Mouse (Mus musculus): ENCODE results near the gene Cdk17. TPM values are rescaled to one million over a fixed set of nuclear protein-coding genes. Genes with fewer than 3 reads are reported as not detected.

Cdk17 gene
- polyA plus RNA-seq, 1 experiment from 2014 or later = 19.2 TPM

- WGBS = 13% methylated on average over 11 of the region's 11 CpGs
- Histone ChIP-seq H3K36me3 (no peaks in the 10 kb centered on the region), H3K4me3 (peak overlapping the region; percentile 96), H3K27me3 (no peaks in the 10 kb centered on the region), H3K27ac (peak overlapping the region; percentile 99; the same call in 1 of the 2 replicates), H3K4me1 (peaks cover 39% of the 10 kb centered on the region), H3K4me2 (peak overlapping the region; percentile 69), H3K9me3 (no peaks in the 10 kb centered on the region), H3K9ac (peak overlapping the region; percentile 97)
- ATAC-seq (ENCODE audit: insufficient number of reproducible peaks, insufficient read depth, low FRiP score, low TSS enrichment, low read depth) = no peak
Observed at GRCm38 (mm10) chr10:93162276-93162971, 1.7 kb downstream of the Cdk17 start.

- no peaks in the 10 kb centered on the region for H3K9me3 ChIP-seq
- H3K36me3 ChIP-seq = no peaks in the 10 kb centered on the region
- H3K27me3 ChIP-seq = no peaks in the 10 kb centered on the region
- no peak for ATAC-seq (ENCODE audit: insufficient number of reproducible peaks, insufficient read depth, low FRiP score, low TSS enrichment, low read depth)
- no peak overlapping the region for H3K27ac ChIP-seq
- H3K9ac ChIP-seq = no peak overlapping the region
- H3K4me2 ChIP-seq = peak overlapping the region; percentile 69
- WGBS = 63% methylated on average over 7 of the region's 7 CpGs
- peaks cover 39% of the 10 kb centered on the region for H3K4me1 ChIP-seq
- H3K4me3 ChIP-seq = peak overlapping the region; percentile 96; the same call in 1 of the 2 replicates
Observed at GRCm38 (mm10) chr10:93162972-93163660, 2.4 kb downstream of the Cdk17 start.

- no peak overlapping the region for H3K4me3 ChIP-seq
- H3K4me1 ChIP-seq = peaks cover 39% of the 10 kb centered on the region
- 65% methylated on average over 6 of the region's 6 CpGs for WGBS
- ATAC-seq (ENCODE audit: insufficient number of reproducible peaks, insufficient read depth, low FRiP score, low TSS enrichment, low read depth) = no peak
- H3K9me3 ChIP-seq = no peaks in the 10 kb centered on the region
- no peak overlapping the region for H3K27ac ChIP-seq
- H3K9ac ChIP-seq = no peak overlapping the region
- H3K27me3 ChIP-seq = no peaks in the 10 kb centered on the region
- H3K4me2 ChIP-seq = no peak overlapping the region
- H3K36me3 ChIP-seq = no peaks in the 10 kb centered on the region
Observed at GRCm38 (mm10) chr10:93163711-93164488, 3.2 kb downstream of the Cdk17 start.

- 17% methylated on average over 14 of the region's 14 CpGs for WGBS
- H3K4me2 ChIP-seq = peak overlapping the region; percentile 34
- 0 out of 2 replicates have a peak overlapping the region, but pooled peaks have one; percentile 21 for H3K9ac ChIP-seq
- H3K27me3 ChIP-seq = no peaks in the 10 kb centered on the region
- H3K36me3 ChIP-seq = no peaks in the 10 kb centered on the region
- H3K9me3 ChIP-seq = no peaks in the 10 kb centered on the region
- peaks cover 33% of the 10 kb centered on the region for H3K4me1 ChIP-seq
- H3K27ac ChIP-seq = peak overlapping the region; percentile 69
- ATAC-seq (ENCODE audit: insufficient number of reproducible peaks, insufficient read depth, low FRiP score, low TSS enrichment, low read depth) = no peak
- no peak overlapping the region for H3K4me3 ChIP-seq
Observed at GRCm38 (mm10) chr10:93165416-93166381, 5.0 kb downstream of the Cdk17 start.

GRCm38 (mm10) chr10:93166382-93166769, 5.7 kb downstream of the Cdk17 start:
- peaks cover 37% of the 10 kb centered on the region for H3K4me1 ChIP-seq

GRCm38 (mm10) chr10:93167311-93167710, 6.6 kb downstream of the Cdk17 start:
- no peak overlapping the region for H3K27ac ChIP-seq
- H3K4me1 ChIP-seq = peaks cover 32% of the 10 kb centered on the region
- no peaks in the 10 kb centered on the region for H3K36me3 ChIP-seq
- H3K4me3 ChIP-seq = no peak overlapping the region
- ATAC-seq (ENCODE audit: insufficient number of reproducible peaks, insufficient read depth, low FRiP score, low TSS enrichment, low read depth) = no peak
- H3K9ac ChIP-seq = no peak overlapping the region
- no peaks in the 10 kb centered on the region for H3K9me3 ChIP-seq
- 78% methylated on average over 6 of the region's 6 CpGs for WGBS
- no peak overlapping the region for H3K4me2 ChIP-seq
- no peaks in the 10 kb centered on the region for H3K27me3 ChIP-seq

More at GRCm38 (mm10) chr10:93166382-93166769, 5.7 kb downstream of the Cdk17 start:
- H3K27me3 ChIP-seq = no peaks in the 10 kb centered on the region
- H3K9me3 ChIP-seq = no peaks in the 10 kb centered on the region
- H3K36me3 ChIP-seq = no peaks in the 10 kb centered on the region
- H3K4me3 ChIP-seq = no peak overlapping the region
- peak overlapping the region; percentile 69 for H3K27ac ChIP-seq
- ATAC-seq (ENCODE audit: insufficient number of reproducible peaks, insufficient read depth, low FRiP score, low TSS enrichment, low read depth) = no peak
- H3K4me2 ChIP-seq = peak overlapping the region; percentile 34
- H3K9ac ChIP-seq = 0 out of 2 replicates have a peak overlapping the region, but pooled peaks have one; percentile 21
- WGBS = 12% methylated on average over 5 of the region's 5 CpGs

DNA sequence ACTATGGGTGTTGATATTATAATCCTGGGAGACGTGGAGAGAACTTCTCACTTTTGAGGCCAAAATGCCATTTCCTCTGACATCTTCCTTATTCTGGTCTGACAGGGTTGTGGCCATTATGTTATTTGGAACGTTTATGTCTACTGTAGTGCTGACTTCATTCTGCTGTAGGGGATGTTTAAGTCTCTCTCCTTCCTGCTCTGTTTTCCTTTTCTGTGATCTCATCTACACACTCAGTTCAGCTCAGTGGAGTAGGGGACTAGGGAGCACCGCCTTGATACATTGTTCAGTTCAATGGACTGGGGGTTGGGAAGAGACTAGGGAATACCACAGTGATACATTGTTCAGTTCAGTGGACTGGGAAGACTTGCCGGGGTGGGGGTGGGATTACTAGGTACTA, 7.4 kb downstream of the Cdk17 start:
- Histone ChIP-seq H3K36me3 (no peaks in the 10 kb centered on the region), H3K9me3 (no peaks in the 10 kb centered on the region), H3K4me1 (peaks cover 27% of the 10 kb centered on the region), H3K27me3 (no peaks in the 10 kb centered on the region), H3K9ac (no peak overlapping the region), H3K4me2 (no peak overlapping the region), H3K4me3 (no peak overlapping the region), H3K27ac (0 out of 2 replicates have a peak overlapping the region, but pooled peaks have one; percentile 11)
- no peak for ATAC-seq (ENCODE audit: insufficient number of reproducible peaks, insufficient read depth, low FRiP score, low TSS enrichment, low read depth)
- WGBS = 37% methylated on average over 4 of the region's 4 CpGs

DNA sequence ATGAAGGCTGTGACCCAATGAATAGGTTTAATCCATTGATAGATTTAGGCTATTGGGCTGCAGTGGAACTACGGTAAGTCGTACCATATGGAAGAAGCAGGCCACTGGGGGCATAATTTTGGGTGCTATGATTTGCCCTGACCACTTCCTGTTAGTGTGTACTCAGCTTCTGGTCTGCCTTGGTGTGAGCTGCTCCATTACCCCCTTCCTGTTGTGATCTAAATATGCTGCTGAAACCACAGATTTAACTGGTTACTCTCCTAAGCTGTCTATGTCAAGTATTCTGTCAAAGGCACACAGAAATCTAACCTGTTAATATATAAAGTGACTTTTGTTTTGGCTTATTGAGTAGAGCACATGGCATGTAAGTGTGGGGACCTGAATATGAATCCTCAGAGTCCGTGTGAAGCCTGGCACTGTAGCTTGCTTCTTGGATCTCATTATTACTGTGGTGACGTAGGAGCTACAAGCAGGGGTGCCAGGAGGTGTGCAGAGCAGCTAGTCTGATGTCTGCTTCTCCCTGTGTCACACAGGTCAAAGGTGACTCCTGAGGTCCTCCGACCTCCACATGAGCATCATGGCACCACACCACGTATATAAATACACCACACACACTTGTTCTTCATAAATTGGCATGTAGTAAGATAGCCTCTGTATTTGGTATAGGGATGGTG, 10.6 kb downstream of the Cdk17 start:
- H3K27me3 ChIP-seq = no peaks in the 10 kb centered on the region
- WGBS = 68% methylated on average over 6 of the region's 6 CpGs
- H3K36me3 ChIP-seq = no peaks in the 10 kb centered on the region
- no peak overlapping the region for H3K4me3 ChIP-seq
- ATAC-seq (ENCODE audit: insufficient number of reproducible peaks, insufficient read depth, low FRiP score, low TSS enrichment, low read depth) = no peak
- no peak overlapping the region for H3K9ac ChIP-seq
- no peak overlapping the region for H3K4me2 ChIP-seq
- no peak overlapping the region for H3K27ac ChIP-seq
- H3K4me1 ChIP-seq = peaks cover 9% of the 10 kb centered on the region
- H3K9me3 ChIP-seq = no peaks in the 10 kb centered on the region

DNA sequence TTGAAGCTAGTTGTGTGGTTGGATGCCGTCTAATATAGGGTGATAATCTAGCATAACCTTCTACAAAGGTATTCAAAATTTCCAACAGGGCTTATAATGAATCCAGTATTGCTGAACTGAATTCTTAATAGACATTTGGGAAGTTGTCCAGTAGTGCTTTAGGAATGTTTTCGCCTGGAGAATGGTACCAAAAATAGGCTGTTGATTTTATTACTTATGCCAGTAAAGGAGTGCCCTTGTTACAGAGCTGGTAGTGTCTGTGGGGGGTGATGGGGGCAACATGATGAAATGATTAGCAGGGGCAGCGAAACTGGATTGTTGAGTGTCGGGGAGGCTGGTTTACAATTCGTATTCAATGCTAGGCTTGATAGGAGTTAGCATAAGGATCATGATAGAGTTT, 16.8 kb downstream of the Cdk17 start:
- peak overlapping the region; percentile 48; the same call in 1 of the 2 replicates for H3K27ac ChIP-seq

DNA sequence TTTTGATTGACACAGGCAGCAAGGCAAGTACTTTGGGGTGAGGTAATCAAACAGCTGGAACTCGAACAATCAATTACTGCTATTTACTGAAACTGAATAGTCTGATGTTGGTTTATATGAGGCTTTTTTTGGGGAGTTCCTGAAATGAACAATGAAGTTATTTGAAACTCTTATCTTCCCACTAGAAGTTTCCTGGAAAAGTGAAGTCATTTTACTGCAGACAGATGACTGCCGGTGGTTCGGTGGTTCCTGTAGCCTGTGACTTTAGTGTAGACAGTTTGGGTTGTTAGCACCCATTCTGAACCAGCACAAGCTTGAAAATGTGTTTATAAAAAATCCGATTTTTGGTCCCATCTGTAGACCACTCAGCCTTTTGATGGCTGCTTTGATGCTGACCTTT, 17.2 kb downstream of the Cdk17 start:
- Histone ChIP-seq H3K27ac (peak overlapping the region; percentile 48; the same call in 1 of the 2 replicates), H3K9ac (no peak overlapping the region), H3K36me3 (0 out of 2 replicates have a peak, but pooled peaks cover 3% of the 10 kb centered on the region), H3K9me3 (no peaks in the 10 kb centered on the region), H3K4me2 (no peak overlapping the region), H3K4me1 (peaks cover 16% of the 10 kb centered on the region), H3K4me3 (no peak overlapping the region), H3K27me3 (no peaks in the 10 kb centered on the region)
- no peak for ATAC-seq (ENCODE audit: insufficient number of reproducible peaks, insufficient read depth, low FRiP score, low TSS enrichment, low read depth)
- WGBS = 58% methylated on average over 4 of the region's 4 CpGs

More for the DNA sequence above, 16.8 kb downstream of the Cdk17 start:
- no peak overlapping the region for H3K4me3 ChIP-seq
- no peak overlapping the region for H3K9ac ChIP-seq
- H3K36me3 ChIP-seq = no peaks in the 10 kb centered on the region
- H3K4me2 ChIP-seq = no peak overlapping the region
- H3K4me1 ChIP-seq = peaks cover 16% of the 10 kb centered on the region
- no peaks in the 10 kb centered on the region for H3K27me3 ChIP-seq
- WGBS = 46% methylated on average over 5 of the region's 5 CpGs
- H3K9me3 ChIP-seq = no peaks in the 10 kb centered on the region
- ATAC-seq (ENCODE audit: insufficient number of reproducible peaks, insufficient read depth, low FRiP score, low TSS enrichment, low read depth) = no peak
